ENCODE assay signal across 19 mouse cellular contexts in the genomic region with DNA sequence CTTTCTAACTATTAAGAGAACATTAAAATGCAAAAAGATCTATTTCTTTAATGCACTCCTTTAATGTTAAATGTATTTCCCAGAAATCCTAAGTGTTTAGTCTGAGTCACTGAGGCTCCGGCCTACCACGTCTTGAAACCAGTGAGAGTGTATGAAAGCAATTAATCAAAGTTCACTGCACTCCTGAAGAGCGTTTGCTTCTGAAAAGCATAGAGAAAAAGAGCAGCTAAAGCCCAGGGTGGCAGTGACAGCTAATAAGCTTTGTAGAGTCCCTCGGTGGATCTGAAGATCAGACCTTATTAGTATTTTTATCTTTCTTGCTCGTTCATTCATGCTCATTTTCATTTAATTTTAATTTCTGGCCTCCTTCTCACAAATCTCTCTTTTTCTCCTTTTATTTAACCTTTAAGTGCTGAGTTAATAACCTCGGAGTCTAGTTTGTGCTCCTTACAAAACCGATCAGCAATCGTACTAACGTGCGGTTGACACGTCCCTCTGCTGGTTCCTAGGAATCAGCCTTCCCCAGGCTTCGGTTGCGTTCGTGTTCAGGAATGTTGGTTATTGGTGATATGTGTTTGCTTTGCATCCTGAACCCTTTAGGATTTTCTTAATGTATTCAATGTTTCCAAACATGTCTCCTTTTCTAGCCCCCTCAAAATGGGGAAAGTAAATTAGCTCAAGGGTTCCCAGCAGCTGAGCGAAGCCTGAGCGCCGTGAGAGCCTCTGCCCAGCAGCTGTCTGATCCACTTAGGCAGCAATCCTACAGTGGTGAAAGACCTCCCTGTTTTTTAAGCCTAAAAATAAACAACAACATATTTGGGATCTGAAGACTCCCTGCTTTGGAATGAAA.
DNase-seq lines count a peak whose midpoint lies in the region; ATAC-seq and TF ChIP-seq lines count a peak whose summit lies in the region.
"Had no signal": no experiment of that assay in that cellular context is flagged by ENCODE, and none has a peak within 500 bp of the region (broad histone marks: within the 10 kb centered on the region; RNA-seq: fewer than 3 reads in every experiment).

No protein-coding gene starts in this region.

- no peak overlapping the region for H3K9ac ChIP-seq in intestine, postnatal 0 days (ENCODE audit: low read depth, low read length)
- no peak overlapping the region for H3K9ac ChIP-seq in intestine, embryonic 16.5 days (ENCODE audit: low read depth, low read length)
- no peak overlapping the region for H3K9ac ChIP-seq in forebrain, embryonic 14.5 days (ENCODE audit: low read length)
- no peak overlapping the region for H3K9ac ChIP-seq in midbrain, embryonic 11.5 days (ENCODE audit: low read length)
- H3K9ac ChIP-seq: embryonic facial prominence, embryonic 13.5 days; limb, embryonic 12.5 days; liver, embryonic 13.5 days; lung, embryonic 15.5 days; neural tube, embryonic 15.5 days had no signal

- H3K36me3 ChIP-seq in intestine, postnatal 0 days (ENCODE audit: control insufficient read depth, insufficient read depth), result no peaks in the 10 kb centered on the region
- no peaks in the 10 kb centered on the region for H3K36me3 ChIP-seq in intestine, embryonic 16.5 days (ENCODE audit: control insufficient read depth, insufficient read depth, low read length)
- no peaks in the 10 kb centered on the region for H3K36me3 ChIP-seq in forebrain, embryonic 14.5 days (ENCODE audit: control insufficient read depth, insufficient read depth, low read length)
- no peaks in the 10 kb centered on the region for H3K36me3 ChIP-seq in midbrain, embryonic 11.5 days (ENCODE audit: control insufficient read depth, insufficient read depth, low read length)
- H3K36me3 ChIP-seq: embryonic facial prominence, embryonic 13.5 days; limb, embryonic 12.5 days; liver, embryonic 13.5 days; lung, embryonic 15.5 days; neural tube, embryonic 15.5 days had no signal

- ATAC-seq in intestine, postnatal 0 days, result no peak
- ATAC-seq in intestine, embryonic 16.5 days, result no peak
- ATAC-seq in forebrain, embryonic 14.5 days, result peak; percentile 73
- ATAC-seq in midbrain, embryonic 11.5 days (ENCODE audit: low FRiP score), result peak; percentile 54; the same call in 1 of the 2 replicates

- WGBS in intestine, postnatal 0 days, result 61% methylated on average over 17 of the region's 17 CpGs
- 61% methylated on average over 17 of the region's 17 CpGs for WGBS in intestine, embryonic 16.5 days
- 9% methylated on average over 17 of the region's 17 CpGs for WGBS in forebrain, embryonic 14.5 days
- 50% methylated on average over 17 of the region's 17 CpGs for WGBS in midbrain, embryonic 11.5 days

- H3K4me3 ChIP-seq in intestine, postnatal 0 days (ENCODE audit: low read depth, low read length), result no peak overlapping the region
- no peak overlapping the region for H3K4me3 ChIP-seq in intestine, embryonic 16.5 days (ENCODE audit: low read length)
- H3K4me3 ChIP-seq in forebrain, embryonic 14.5 days (ENCODE audit: low read depth, low read length), result peak overlapping the region; percentile 9; the same call in 1 of the 2 replicates
- no peak overlapping the region for H3K4me3 ChIP-seq in midbrain, embryonic 11.5 days (ENCODE audit: low read depth, low read length)
- H3K4me3 ChIP-seq: embryonic facial prominence, embryonic 13.5 days; left cerebral cortex, adult 2 months; limb, embryonic 12.5 days; liver, embryonic 13.5 days; lung, embryonic 15.5 days; myocyte; neural tube, embryonic 15.5 days had no signal

- no peak overlapping the region for H3K4me2 ChIP-seq in intestine, postnatal 0 days (replicated peaks; ENCODE audit: low read depth)
- H3K4me2 ChIP-seq in intestine, embryonic 16.5 days (ENCODE audit: low read depth, low read length), result no peak overlapping the region
- peak overlapping the region; percentile 33 for H3K4me2 ChIP-seq in forebrain, embryonic 14.5 days (ENCODE audit: low read length)
- peak overlapping the region; percentile 26 for H3K4me2 ChIP-seq in midbrain, embryonic 11.5 days
- H3K4me2 ChIP-seq: embryonic facial prominence, embryonic 13.5 days; limb, embryonic 12.5 days; liver, embryonic 13.5 days; lung, embryonic 15.5 days; neural tube, embryonic 15.5 days had no signal

- no peaks in the 10 kb centered on the region for H3K4me1 ChIP-seq in intestine, postnatal 0 days (replicated peaks; ENCODE audit: control insufficient read depth, insufficient read depth, low read length)
- H3K4me1 ChIP-seq in intestine, embryonic 16.5 days (ENCODE audit: control insufficient read depth, insufficient read depth, low read length), result peaks cover 4% of the 10 kb centered on the region
- H3K4me1 ChIP-seq in forebrain, embryonic 14.5 days (ENCODE audit: control insufficient read depth, insufficient read depth, low read length), result peaks cover 5% of the 10 kb centered on the region
- peaks cover 5% of the 10 kb centered on the region; the same call in 1 of the 2 replicates for H3K4me1 ChIP-seq in midbrain, embryonic 11.5 days (ENCODE audit: control insufficient read depth, insufficient read depth, low read length)
- H3K4me1 ChIP-seq: embryonic facial prominence, embryonic 13.5 days; liver, embryonic 13.5 days; lung, embryonic 15.5 days; neural tube, embryonic 15.5 days had no signal

- H3K27me3 ChIP-seq in intestine, postnatal 0 days (replicated peaks; ENCODE audit: control insufficient read depth, insufficient read depth, low read length), result no peaks in the 10 kb centered on the region
- H3K27me3 ChIP-seq in intestine, embryonic 16.5 days (replicated peaks; ENCODE audit: control insufficient read depth, insufficient read depth, low read length), result no peaks in the 10 kb centered on the region
- H3K27me3 ChIP-seq in forebrain, embryonic 14.5 days (replicated peaks; ENCODE audit: control insufficient read depth, insufficient read depth, low read length), result no peaks in the 10 kb centered on the region; the same call in none of the 2 replicates
- H3K27me3 ChIP-seq in midbrain, embryonic 11.5 days (ENCODE audit: control insufficient read depth, insufficient read depth, low read length), result no peaks in the 10 kb centered on the region; the same call in 1 of the 2 replicates
- H3K27me3 ChIP-seq: limb, embryonic 12.5 days; liver, embryonic 13.5 days; lung, embryonic 15.5 days; neural tube, embryonic 15.5 days had no signal

- H3K9me3 ChIP-seq in intestine, postnatal 0 days (ENCODE audit: control insufficient read depth), result no peaks in the 10 kb centered on the region
- no peaks in the 10 kb centered on the region for H3K9me3 ChIP-seq in intestine, embryonic 16.5 days (ENCODE audit: control insufficient read depth, low read length)
- no peaks in the 10 kb centered on the region for H3K9me3 ChIP-seq in forebrain, embryonic 14.5 days (replicated peaks; ENCODE audit: control insufficient read depth, low read length)
- H3K9me3 ChIP-seq in midbrain, embryonic 11.5 days (ENCODE audit: control insufficient read depth, low read length), result no peaks in the 10 kb centered on the region
- H3K9me3 ChIP-seq: embryonic facial prominence, embryonic 13.5 days; limb, embryonic 12.5 days; liver, embryonic 13.5 days; lung, embryonic 15.5 days; neural tube, embryonic 15.5 days had no signal

- 0 out of 2 replicates have a peak, but pooled peaks have one; percentile 6 for TF ChIP-seq CTCF in intestine, postnatal 0 days (IDR thresholded peaks at IDR 0.05; ENCODE audit: low read depth)

- DNase-seq in forebrain, embryonic 14.5 days (ENCODE audit: low spot score), result peak; percentile 73
- DNase-seq in midbrain, embryonic 11.5 days (ENCODE audit: low spot score, missing footprints), result peak; percentile 85
- DNase-seq in retina, postnatal 1 day, result peak; percentile 58
- DNase-seq in cerebellum, postnatal 4 days (ENCODE audit: low spot score in 2 of 2), result no peak
- DNase-seq in layer of hippocampus, postnatal 14 days (ENCODE audit: low spot score in 2 of 2), result no peak
- DNase-seq: cerebellum, adult 11 months; cerebellum, postnatal 25 days; gastrocnemius, postnatal 14 days; liver, embryonic 13.5 days; right cerebral cortex, postnatal 4 days; thymus, postnatal 36 days had no signal

- H3K27ac ChIP-seq in intestine, postnatal 0 days (ENCODE audit: low read depth, low read length), result no peak overlapping the region
- H3K27ac ChIP-seq in intestine, embryonic 16.5 days (ENCODE audit: low read length), result no peak overlapping the region
- no peak overlapping the region for H3K27ac ChIP-seq in forebrain, embryonic 14.5 days (ENCODE audit: low read depth, low read length)
- no peak overlapping the region for H3K27ac ChIP-seq in midbrain, embryonic 11.5 days (ENCODE audit: low read depth, low read length)
- H3K27ac ChIP-seq: embryonic facial prominence, embryonic 13.5 days; left cerebral cortex, adult 2 months; limb, embryonic 12.5 days; liver, embryonic 13.5 days; lung, embryonic 15.5 days; neural tube, embryonic 15.5 days had no signal

Comparison
In these comparisons a context has a peak if more than half of its experiments do, and no peak if none do; other contexts are left out.
1. ATAC-seq: peak in forebrain, embryonic 14.5 days (single experiment) and midbrain, embryonic 11.5 days (single experiment); none in intestine, postnatal 0 days (single experiment) and intestine, embryonic 16.5 days (single experiment).
2. H3K4me2 ChIP-seq: peak in forebrain, embryonic 14.5 days (single experiment) and midbrain, embryonic 11.5 days (single experiment); none in intestine, postnatal 0 days (single experiment) and intestine, embryonic 16.5 days (single experiment).
3. DNase-seq: peak in forebrain, embryonic 14.5 days (single experiment), midbrain, embryonic 11.5 days (single experiment) and retina, postnatal 1 day (single experiment); none in cerebellum, postnatal 4 days (0 of 2) and layer of hippocampus, postnatal 14 days (0 of 2).